Mouse (Mus musculus): ENCODE data around the gene Pkp4. TPM values are rescaled to one million over a fixed set of nuclear protein-coding genes. Genes with fewer than 3 reads are reported as not detected.

Gene Pkp4
- polyA plus RNA-seq, 1 experiment from 2014 or later: 48.3 TPM

DNA sequence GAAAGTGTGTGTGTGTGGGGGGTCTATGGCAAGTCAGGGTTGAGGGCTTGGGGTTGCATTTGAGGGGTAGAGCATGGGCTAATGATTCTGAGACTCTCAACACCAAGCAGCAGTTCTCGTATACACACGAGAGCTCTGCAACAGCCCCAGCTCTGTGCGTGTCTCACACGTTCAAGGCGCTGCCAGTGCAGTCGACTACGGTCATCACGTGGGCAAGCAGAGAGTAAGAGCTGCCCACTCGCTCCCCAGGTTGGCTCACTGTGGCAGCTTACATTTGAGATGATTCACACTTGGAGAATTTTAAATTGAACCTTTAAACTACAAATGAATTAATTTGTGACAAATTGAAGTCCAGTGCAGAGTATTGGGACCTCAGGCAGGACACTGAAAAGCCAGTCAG lies 44.4 kb downstream of the Pkp4 start:
- Histone ChIP-seq H3K9me3 (replicated peaks; ENCODE audit: control insufficient read depth, low read length) (no peaks in the 10 kb centered on the region), H3K9ac (ENCODE audit: low read length) (no peak overlapping the region), H3K4me3 (ENCODE audit: low read length) (no peak overlapping the region), H3K4me1 (ENCODE audit: control insufficient read depth, insufficient read depth, low read length) (peaks cover 54% of the 10 kb centered on the region), H3K4me2 (ENCODE audit: low read depth, low read length) (no peak overlapping the region), H3K27ac (ENCODE audit: low read length) (no peak overlapping the region), H3K27me3 (ENCODE audit: control insufficient read depth, insufficient read depth, low read length) (no peaks in the 10 kb centered on the region), H3K36me3 (ENCODE audit: control insufficient read depth, insufficient read depth) (no peaks in the 10 kb centered on the region)
- ATAC-seq (replicated peaks; ENCODE audit: extremely low read depth, insufficient read depth, low FRiP score): no peak
- WGBS: 84% methylated on average over 9 of the region's 9 CpGs

DNA sequence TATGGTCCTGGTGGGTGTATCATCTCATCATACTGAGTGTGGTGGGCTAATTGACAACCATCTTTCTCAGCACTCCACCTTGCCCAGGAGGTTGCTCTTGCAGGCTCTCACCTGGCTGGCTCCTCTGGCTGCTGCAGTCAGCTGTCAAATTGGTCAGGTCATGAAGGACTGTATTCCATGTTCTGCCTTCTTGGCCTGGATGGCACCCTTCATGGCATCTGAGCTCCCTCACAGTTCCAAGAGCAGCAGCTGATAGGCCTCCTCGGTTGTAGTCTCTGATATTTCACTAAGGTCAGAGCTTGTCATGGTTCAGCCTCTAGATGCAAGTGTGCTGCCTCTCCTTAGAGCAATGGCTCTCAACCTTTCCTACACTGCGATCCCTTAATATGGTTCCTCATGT lies 45.5 kb downstream of the Pkp4 start:
- H3K4me3 ChIP-seq (ENCODE audit: low read length): no peak overlapping the region
- no peak overlapping the region for H3K9ac ChIP-seq (ENCODE audit: low read length)
- no peaks in the 10 kb centered on the region for H3K9me3 ChIP-seq (replicated peaks; ENCODE audit: control insufficient read depth, low read length)
- no peaks in the 10 kb centered on the region; the same call in 1 of the 2 replicates for H3K36me3 ChIP-seq (ENCODE audit: control insufficient read depth, insufficient read depth)
- H3K4me2 ChIP-seq (ENCODE audit: low read depth, low read length): no peak overlapping the region
- H3K27ac ChIP-seq (ENCODE audit: low read length): peak overlapping the region; percentile 86
- ATAC-seq (replicated peaks; ENCODE audit: extremely low read depth, insufficient read depth, low FRiP score): no peak
- WGBS: 70% methylated on average over 2 of the region's 2 CpGs
- peaks cover 55% of the 10 kb centered on the region for H3K4me1 ChIP-seq (ENCODE audit: control insufficient read depth, insufficient read depth, low read length)
- no peaks in the 10 kb centered on the region for H3K27me3 ChIP-seq (ENCODE audit: control insufficient read depth, insufficient read depth, low read length)

DNA sequence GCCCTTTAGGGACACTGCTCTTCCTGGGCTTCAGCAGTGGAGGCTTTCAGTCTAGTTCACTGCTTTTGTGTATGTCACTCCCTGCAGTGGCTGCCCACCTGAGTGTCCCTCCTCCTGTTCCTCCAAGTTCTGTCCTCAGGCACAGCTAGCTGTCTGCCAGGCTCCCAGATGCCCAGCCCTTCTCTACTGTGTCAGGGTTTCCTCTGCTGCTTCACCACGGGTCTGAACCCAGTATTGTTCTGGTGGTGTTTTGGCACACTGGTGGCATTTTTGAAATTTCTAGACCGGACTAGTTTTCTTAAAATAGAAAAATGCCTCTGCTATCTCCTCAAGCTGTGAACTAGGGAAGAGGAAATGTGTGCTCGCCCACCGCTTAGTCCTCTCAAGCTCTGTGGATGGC lies 46.6 kb downstream of the Pkp4 start:
- peak overlapping the region; percentile 51 for H3K9ac ChIP-seq (ENCODE audit: low read length)
- peak; percentile 75 for ATAC-seq (replicated peaks; ENCODE audit: extremely low read depth, insufficient read depth, low FRiP score)
- no peaks in the 10 kb centered on the region for H3K9me3 ChIP-seq (replicated peaks; ENCODE audit: control insufficient read depth, low read length)
- H3K4me3 ChIP-seq (ENCODE audit: low read length): peak overlapping the region; percentile 21
- H3K4me1 ChIP-seq (ENCODE audit: control insufficient read depth, insufficient read depth, low read length): peaks cover 51% of the 10 kb centered on the region
- no peaks in the 10 kb centered on the region; the same call in 1 of the 2 replicates for H3K36me3 ChIP-seq (ENCODE audit: control insufficient read depth, insufficient read depth)
- H3K27ac ChIP-seq (ENCODE audit: low read length): peak overlapping the region; percentile 86
- H3K4me2 ChIP-seq (ENCODE audit: low read depth, low read length): peak overlapping the region; percentile 53
- H3K27me3 ChIP-seq (ENCODE audit: control insufficient read depth, insufficient read depth, low read length): no peaks in the 10 kb centered on the region
- 15% methylated on average over 4 of the region's 4 CpGs for WGBS

DNA sequence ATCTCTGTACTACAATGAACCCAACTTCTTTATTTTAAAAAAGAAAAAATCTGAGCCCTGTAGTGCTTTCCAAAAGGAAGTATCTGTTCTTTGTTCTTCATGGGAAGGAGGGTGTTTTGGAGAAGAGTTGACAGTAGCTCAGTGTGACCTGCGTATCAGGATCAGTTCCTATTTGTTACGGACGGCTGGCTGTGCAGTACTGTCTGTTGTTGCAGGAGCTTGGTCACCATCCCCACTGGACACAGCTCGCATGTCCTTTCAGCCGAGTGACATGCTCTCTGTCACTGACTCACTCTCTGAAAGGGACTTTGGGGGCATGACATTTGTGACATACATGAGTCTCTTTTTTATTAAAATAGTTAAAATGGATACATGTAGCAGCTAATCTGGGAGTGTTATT lies 47.1 kb downstream of the Pkp4 start:
- Histone ChIP-seq H3K9me3 (replicated peaks; ENCODE audit: control insufficient read depth, low read length) (no peaks in the 10 kb centered on the region), H3K4me2 (ENCODE audit: low read depth, low read length) (peak overlapping the region; percentile 53), H3K36me3 (ENCODE audit: control insufficient read depth, insufficient read depth) (no peaks in the 10 kb centered on the region; the same call in 1 of the 2 replicates), H3K27ac (ENCODE audit: low read length) (peak overlapping the region; percentile 86), H3K4me1 (ENCODE audit: control insufficient read depth, insufficient read depth, low read length) (peaks cover 47% of the 10 kb centered on the region), H3K9ac (ENCODE audit: low read length) (peak overlapping the region; percentile 50), H3K27me3 (ENCODE audit: control insufficient read depth, insufficient read depth, low read length) (no peaks in the 10 kb centered on the region), H3K4me3 (ENCODE audit: low read length) (peak overlapping the region; percentile 21)
- 22% methylated on average over 5 of the region's 5 CpGs for WGBS
- ATAC-seq (replicated peaks; ENCODE audit: extremely low read depth, insufficient read depth, low FRiP score): peak; percentile 64

DNA sequence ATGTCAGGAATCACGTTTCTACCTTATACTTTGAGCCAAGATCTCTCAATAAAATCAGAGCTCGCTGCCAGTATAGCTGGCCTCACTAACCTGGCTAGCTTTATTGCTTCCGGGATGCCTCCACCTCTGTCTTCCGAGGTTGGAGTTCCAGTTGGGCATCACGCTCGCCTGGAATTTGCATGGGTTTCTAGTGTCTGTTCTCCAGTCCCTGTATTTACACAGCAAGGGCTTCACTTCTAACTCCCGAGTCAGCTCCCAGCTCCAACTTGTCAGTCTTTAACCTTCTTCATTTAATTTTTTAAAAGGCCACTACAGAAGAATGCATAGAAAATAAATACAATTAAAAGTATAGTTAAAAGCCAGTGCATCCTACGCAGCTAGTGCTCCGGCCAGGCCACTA lies 47.6 kb downstream of the Pkp4 start:
- Histone ChIP-seq H3K27me3 (ENCODE audit: control insufficient read depth, insufficient read depth, low read length) (no peaks in the 10 kb centered on the region), H3K4me1 (ENCODE audit: control insufficient read depth, insufficient read depth, low read length) (peaks cover 42% of the 10 kb centered on the region), H3K4me3 (ENCODE audit: low read length) (no peak overlapping the region), H3K27ac (ENCODE audit: low read length) (peak overlapping the region; percentile 86), H3K36me3 (ENCODE audit: control insufficient read depth, insufficient read depth) (no peaks in the 10 kb centered on the region; the same call in 1 of the 2 replicates), H3K9me3 (replicated peaks; ENCODE audit: control insufficient read depth, low read length) (no peaks in the 10 kb centered on the region), H3K9ac (ENCODE audit: low read length) (peak overlapping the region; percentile 50; the same call in 1 of the 2 replicates), H3K4me2 (ENCODE audit: low read depth, low read length) (peak overlapping the region; percentile 53)
- 56% methylated on average over 9 of the region's 9 CpGs for WGBS
- ATAC-seq (replicated peaks; ENCODE audit: extremely low read depth, insufficient read depth, low FRiP score): no peak

DNA sequence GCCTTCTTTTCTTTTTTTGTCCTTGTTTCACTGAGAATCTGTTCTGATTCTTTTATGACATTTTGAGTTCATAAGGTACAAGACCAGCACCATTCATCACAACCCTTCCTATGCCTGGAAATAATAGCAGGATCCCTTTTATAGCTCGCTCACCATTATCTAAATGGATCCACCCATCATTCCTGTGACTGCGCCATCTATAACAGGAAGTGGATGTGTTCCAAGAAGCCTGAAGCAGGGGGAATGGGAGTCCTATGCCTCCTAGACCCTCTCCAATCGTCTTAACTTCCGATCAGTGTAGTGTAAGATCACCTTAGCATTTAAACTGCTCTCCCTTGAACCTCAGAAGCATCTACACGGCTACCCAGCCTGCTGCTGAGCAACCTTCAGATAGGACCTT lies 50.4 kb downstream of the Pkp4 start:
- Histone ChIP-seq H3K27ac (ENCODE audit: low read length) (no peak overlapping the region), H3K9ac (ENCODE audit: low read length) (no peak overlapping the region), H3K36me3 (ENCODE audit: control insufficient read depth, insufficient read depth) (no peaks in the 10 kb centered on the region; the same call in 1 of the 2 replicates), H3K4me3 (ENCODE audit: low read length) (no peak overlapping the region), H3K4me2 (ENCODE audit: low read depth, low read length) (no peak overlapping the region), H3K27me3 (ENCODE audit: control insufficient read depth, insufficient read depth, low read length) (no peaks in the 10 kb centered on the region), H3K9me3 (replicated peaks; ENCODE audit: control insufficient read depth, low read length) (no peaks in the 10 kb centered on the region), H3K4me1 (ENCODE audit: control insufficient read depth, insufficient read depth, low read length) (peaks cover 39% of the 10 kb centered on the region)
- ATAC-seq (replicated peaks; ENCODE audit: extremely low read depth, insufficient read depth, low FRiP score): no peak
- WGBS: 82% methylated on average over 5 of the region's 5 CpGs

DNA sequence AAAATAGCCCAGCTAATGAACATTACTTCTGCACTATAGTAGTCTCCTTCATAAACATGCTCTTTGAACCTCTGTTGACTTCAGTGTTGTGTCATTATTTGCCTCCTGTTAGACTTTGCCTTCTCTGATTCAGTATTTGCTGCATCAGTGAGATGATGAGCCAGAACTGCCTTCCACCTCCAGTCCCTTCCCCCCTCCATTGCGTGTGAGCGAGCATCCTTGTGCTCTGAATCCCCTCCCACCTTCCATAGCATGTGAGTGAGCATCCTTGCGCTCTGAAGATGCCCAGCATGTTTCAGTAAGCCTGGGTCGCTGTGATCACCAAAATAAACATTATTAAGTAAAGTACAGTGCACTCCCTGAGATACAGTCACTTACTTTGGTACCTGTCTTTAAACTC lies 51.8 kb downstream of the Pkp4 start:
- Histone ChIP-seq H3K4me3 (ENCODE audit: low read length) (no peak overlapping the region), H3K27me3 (ENCODE audit: control insufficient read depth, insufficient read depth, low read length) (no peaks in the 10 kb centered on the region), H3K4me1 (ENCODE audit: control insufficient read depth, insufficient read depth, low read length) (peaks cover 26% of the 10 kb centered on the region), H3K36me3 (ENCODE audit: control insufficient read depth, insufficient read depth) (peaks cover 3% of the 10 kb centered on the region; the same call in 1 of the 2 replicates), H3K4me2 (ENCODE audit: low read depth, low read length) (no peak overlapping the region), H3K9me3 (replicated peaks; ENCODE audit: control insufficient read depth, low read length) (no peaks in the 10 kb centered on the region), H3K9ac (ENCODE audit: low read length) (no peak overlapping the region), H3K27ac (ENCODE audit: low read length) (no peak overlapping the region)
- WGBS: 88% methylated on average over 4 of the region's 4 CpGs
- ATAC-seq (replicated peaks; ENCODE audit: extremely low read depth, insufficient read depth, low FRiP score): no peak

DNA sequence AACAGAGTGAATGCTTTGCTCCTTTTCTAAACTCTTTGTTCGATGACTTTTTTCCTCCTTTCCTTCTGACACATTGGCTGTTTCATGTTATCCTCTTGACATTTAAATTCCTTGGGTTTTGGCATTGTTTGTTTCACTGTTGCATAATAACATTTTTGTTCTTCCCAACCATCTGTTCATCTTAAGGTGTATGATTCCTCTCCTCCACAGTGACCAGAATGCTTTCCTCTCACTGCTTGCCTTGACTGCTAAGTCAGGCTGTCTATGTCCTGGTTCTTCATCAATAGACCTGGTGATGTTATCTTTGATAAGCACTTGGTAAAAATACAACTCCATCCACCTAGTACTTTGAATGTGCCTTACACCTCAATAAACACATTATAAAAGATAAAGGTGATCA lies 52.2 kb downstream of the Pkp4 start:
- Histone ChIP-seq H3K9ac (ENCODE audit: low read length) (no peak overlapping the region), H3K4me3 (ENCODE audit: low read length) (no peak overlapping the region), H3K4me2 (ENCODE audit: low read depth, low read length) (no peak overlapping the region), H3K9me3 (replicated peaks; ENCODE audit: control insufficient read depth, low read length) (no peaks in the 10 kb centered on the region), H3K27ac (ENCODE audit: low read length) (no peak overlapping the region), H3K27me3 (ENCODE audit: control insufficient read depth, insufficient read depth, low read length) (no peaks in the 10 kb centered on the region), H3K4me1 (ENCODE audit: control insufficient read depth, insufficient read depth, low read length) (peaks cover 22% of the 10 kb centered on the region), H3K36me3 (ENCODE audit: control insufficient read depth, insufficient read depth) (peaks cover 5% of the 10 kb centered on the region; the same call in 1 of the 2 replicates)
- ATAC-seq (replicated peaks; ENCODE audit: extremely low read depth, insufficient read depth, low FRiP score): no peak
- 80% methylated on average over 1 of the region's 1 CpGs for WGBS

DNA sequence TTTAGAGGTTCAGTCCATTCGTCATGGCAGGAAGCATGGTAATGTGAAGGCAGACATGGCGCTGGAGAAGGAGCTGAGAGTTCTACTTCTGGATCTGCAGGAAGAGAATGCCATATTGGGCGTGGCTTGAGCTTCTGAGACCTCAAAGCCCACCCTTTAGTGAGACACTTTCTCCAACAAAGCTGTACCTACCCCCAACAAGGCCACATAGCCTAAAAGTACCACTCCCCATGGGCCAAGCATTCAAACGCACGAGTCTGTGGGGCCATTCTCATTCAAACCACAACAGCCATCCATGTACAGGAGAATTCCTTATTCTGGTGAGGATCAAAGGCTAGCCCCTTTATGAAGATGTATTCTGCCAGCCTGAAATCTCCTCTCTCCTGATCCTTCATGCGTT lies 57.3 kb downstream of the Pkp4 start:
- Histone ChIP-seq H3K4me1 (ENCODE audit: control insufficient read depth, insufficient read depth, low read length) (peaks cover 27% of the 10 kb centered on the region), H3K4me3 (ENCODE audit: low read length) (no peak overlapping the region), H3K4me2 (ENCODE audit: low read depth, low read length) (no peak overlapping the region), H3K27me3 (ENCODE audit: control insufficient read depth, insufficient read depth, low read length) (no peaks in the 10 kb centered on the region), H3K36me3 (ENCODE audit: control insufficient read depth, insufficient read depth) (peaks cover 5% of the 10 kb centered on the region; the same call in 1 of the 2 replicates), H3K27ac (ENCODE audit: low read length) (no peak overlapping the region), H3K9me3 (replicated peaks; ENCODE audit: control insufficient read depth, low read length) (no peaks in the 10 kb centered on the region), H3K9ac (ENCODE audit: low read length) (no peak overlapping the region)
- ATAC-seq (replicated peaks; ENCODE audit: extremely low read depth, insufficient read depth, low FRiP score): no peak
- WGBS: 95% methylated on average over 6 of the region's 6 CpGs

All from heart, embryonic 16.5 days (tissue).